Mouse (Mus musculus): ENCODE measurements around the gene Syt7. TPM values are rescaled to one million over a fixed set of nuclear protein-coding genes. Genes with fewer than 3 reads are reported as not detected.

Syt7 gene
- polyA plus RNA-seq, 1 experiment from 2014 or later, result 3.2 TPM

- H3K9ac ChIP-seq (ENCODE audit: low read length), result no peak overlapping the region
- H3K36me3 ChIP-seq (ENCODE audit: control insufficient read depth, insufficient read depth, low read length), result no peaks in the 10 kb centered on the region
- H3K9me3 ChIP-seq (ENCODE audit: control insufficient read depth, low read length), result no peaks in the 10 kb centered on the region
- H3K4me1 ChIP-seq (replicated peaks; ENCODE audit: control insufficient read depth, insufficient read depth, low read length), result peaks cover 5% of the 10 kb centered on the region; the same call in 1 of the 2 replicates
- no peak overlapping the region for H3K4me3 ChIP-seq (ENCODE audit: low read depth, low read length)
- 84% methylated on average over 10 of the region's 10 CpGs for WGBS
- DNase-seq (ENCODE audit: low spot score), result no peak
- no peaks in the 10 kb centered on the region for H3K27me3 ChIP-seq (ENCODE audit: control insufficient read depth, insufficient read depth, low read length)
- H3K4me2 ChIP-seq (ENCODE audit: low read depth, low read length, severe bottlenecking), result no peak overlapping the region
- H3K27ac ChIP-seq (ENCODE audit: low read depth, low read length), result no peak overlapping the region
- 0 out of 2 replicates have a peak, but pooled peaks have one; percentile 18 for ATAC-seq (replicated peaks; ENCODE audit: low FRiP score)
Observed at GRCm38 (mm10) chr19:10403593-10404380, 14.9 kb downstream of the Syt7 start.

GRCm38 (mm10) chr19:10404424-10404823, 15.5 kb downstream of the Syt7 start:
- H3K36me3 ChIP-seq (ENCODE audit: control insufficient read depth, insufficient read depth, low read length), result no peaks in the 10 kb centered on the region
- peaks cover 5% of the 10 kb centered on the region; the same call in 1 of the 2 replicates for H3K4me1 ChIP-seq (replicated peaks; ENCODE audit: control insufficient read depth, insufficient read depth, low read length)
- H3K4me3 ChIP-seq (ENCODE audit: low read depth, low read length), result no peak overlapping the region
- H3K27me3 ChIP-seq (ENCODE audit: control insufficient read depth, insufficient read depth, low read length), result no peaks in the 10 kb centered on the region
- H3K9ac ChIP-seq (ENCODE audit: low read length), result no peak overlapping the region
- no peak overlapping the region for H3K4me2 ChIP-seq (ENCODE audit: low read depth, low read length, severe bottlenecking)
- H3K27ac ChIP-seq (ENCODE audit: low read depth, low read length), result no peak overlapping the region
- ATAC-seq (replicated peaks; ENCODE audit: low FRiP score), result no peak
- WGBS, result 76% methylated on average over 10 of the region's 10 CpGs
- no peaks in the 10 kb centered on the region for H3K9me3 ChIP-seq (ENCODE audit: control insufficient read depth, low read length)
- DNase-seq (ENCODE audit: low spot score), result no peak

- ATAC-seq (replicated peaks; ENCODE audit: low FRiP score), result no peak
Observed at GRCm38 (mm10) chr19:10404911-10405310, 16.0 kb downstream of the Syt7 start.

GRCm38 (mm10) chr19:10413701-10414242, 24.9 kb downstream of the Syt7 start:
- DNase-seq (ENCODE audit: low spot score), result peak; percentile 93
- Histone ChIP-seq H3K4me1 (replicated peaks; ENCODE audit: control insufficient read depth, insufficient read depth, low read length) (peaks cover 13% of the 10 kb centered on the region; the same call in 1 of the 2 replicates), H3K4me3 (ENCODE audit: low read depth, low read length) (peak overlapping the region; percentile 23), H3K9ac (ENCODE audit: low read length) (peak overlapping the region; percentile 24; the same call in 1 of the 2 replicates), H3K9me3 (ENCODE audit: control insufficient read depth, low read length) (no peaks in the 10 kb centered on the region), H3K27ac (ENCODE audit: low read depth, low read length) (peak overlapping the region; percentile 70), H3K4me2 (ENCODE audit: low read depth, low read length, severe bottlenecking) (peak overlapping the region; percentile 47), H3K36me3 (ENCODE audit: control insufficient read depth, insufficient read depth, low read length) (no peaks in the 10 kb centered on the region), H3K27me3 (ENCODE audit: control insufficient read depth, insufficient read depth, low read length) (no peaks in the 10 kb centered on the region)
- peak; percentile 93 for ATAC-seq (replicated peaks; ENCODE audit: low FRiP score)
- WGBS, result under 1% methylated on average over 19 of the region's 19 CpGs

More at GRCm38 (mm10) chr19:10404911-10405310, 16.0 kb downstream of the Syt7 start:
- 61% methylated on average over 2 of the region's 2 CpGs for WGBS
- Histone ChIP-seq H3K27ac (ENCODE audit: low read depth, low read length) (no peak overlapping the region), H3K9me3 (ENCODE audit: control insufficient read depth, low read length) (no peaks in the 10 kb centered on the region), H3K27me3 (ENCODE audit: control insufficient read depth, insufficient read depth, low read length) (no peaks in the 10 kb centered on the region), H3K4me2 (ENCODE audit: low read depth, low read length, severe bottlenecking) (no peak overlapping the region), H3K4me3 (ENCODE audit: low read depth, low read length) (no peak overlapping the region), H3K9ac (ENCODE audit: low read length) (no peak overlapping the region), H3K36me3 (ENCODE audit: control insufficient read depth, insufficient read depth, low read length) (no peaks in the 10 kb centered on the region), H3K4me1 (replicated peaks; ENCODE audit: control insufficient read depth, insufficient read depth, low read length) (peaks cover 5% of the 10 kb centered on the region; the same call in 1 of the 2 replicates)
- no peak for DNase-seq (ENCODE audit: low spot score)

- peaks cover 13% of the 10 kb centered on the region; the same call in 1 of the 2 replicates for H3K4me1 ChIP-seq (replicated peaks; ENCODE audit: control insufficient read depth, insufficient read depth, low read length)
- no peak for DNase-seq (ENCODE audit: low spot score)
- no peak overlapping the region for H3K9ac ChIP-seq (ENCODE audit: low read length)
Observed at GRCm38 (mm10) chr19:10415508-10415907, 26.6 kb downstream of the Syt7 start.

GRCm38 (mm10) chr19:10416889-10417288, 28.0 kb downstream of the Syt7 start:
- peaks cover 13% of the 10 kb centered on the region; the same call in 1 of the 2 replicates for H3K4me1 ChIP-seq (replicated peaks; ENCODE audit: control insufficient read depth, insufficient read depth, low read length)
- WGBS, result 75% methylated on average over 8 of the region's 8 CpGs
- H3K36me3 ChIP-seq (ENCODE audit: control insufficient read depth, insufficient read depth, low read length), result no peaks in the 10 kb centered on the region
- no peak overlapping the region for H3K27ac ChIP-seq (ENCODE audit: low read depth, low read length)
- no peaks in the 10 kb centered on the region for H3K9me3 ChIP-seq (ENCODE audit: control insufficient read depth, low read length)
- ATAC-seq (replicated peaks; ENCODE audit: low FRiP score), result no peak
- no peak overlapping the region for H3K4me2 ChIP-seq (ENCODE audit: low read depth, low read length, severe bottlenecking)
- no peak overlapping the region for H3K4me3 ChIP-seq (ENCODE audit: low read depth, low read length)
- no peak overlapping the region for H3K9ac ChIP-seq (ENCODE audit: low read length)
- no peak for DNase-seq (ENCODE audit: low spot score)
- H3K27me3 ChIP-seq (ENCODE audit: control insufficient read depth, insufficient read depth, low read length), result no peaks in the 10 kb centered on the region

More at GRCm38 (mm10) chr19:10415508-10415907, 26.6 kb downstream of the Syt7 start:
- Histone ChIP-seq H3K27ac (ENCODE audit: low read depth, low read length) (no peak overlapping the region), H3K4me2 (ENCODE audit: low read depth, low read length, severe bottlenecking) (no peak overlapping the region), H3K4me3 (ENCODE audit: low read depth, low read length) (no peak overlapping the region), H3K9me3 (ENCODE audit: control insufficient read depth, low read length) (no peaks in the 10 kb centered on the region), H3K27me3 (ENCODE audit: control insufficient read depth, insufficient read depth, low read length) (no peaks in the 10 kb centered on the region), H3K36me3 (ENCODE audit: control insufficient read depth, insufficient read depth, low read length) (no peaks in the 10 kb centered on the region)
- 74% methylated on average over 5 of the region's 5 CpGs for WGBS
- ATAC-seq (replicated peaks; ENCODE audit: low FRiP score), result no peak

GRCm38 (mm10) chr19:10417436-10417835, 28.5 kb downstream of the Syt7 start:
- ATAC-seq (replicated peaks; ENCODE audit: low FRiP score) (no peak), DNase-seq (ENCODE audit: low spot score) (no peak)
- no peaks in the 10 kb centered on the region for H3K27me3 ChIP-seq (ENCODE audit: control insufficient read depth, insufficient read depth, low read length)
- WGBS, result 84% methylated on average over 12 of the region's 12 CpGs
- H3K4me1 ChIP-seq (replicated peaks; ENCODE audit: control insufficient read depth, insufficient read depth, low read length), result peaks cover 15% of the 10 kb centered on the region; the same call in 1 of the 2 replicates
- no peak overlapping the region for H3K4me2 ChIP-seq (ENCODE audit: low read depth, low read length, severe bottlenecking)
- H3K36me3 ChIP-seq (ENCODE audit: control insufficient read depth, insufficient read depth, low read length), result no peaks in the 10 kb centered on the region
- no peaks in the 10 kb centered on the region for H3K9me3 ChIP-seq (ENCODE audit: control insufficient read depth, low read length)
- H3K27ac ChIP-seq (ENCODE audit: low read depth, low read length), result no peak overlapping the region
- H3K9ac ChIP-seq (ENCODE audit: low read length), result no peak overlapping the region
- no peak overlapping the region for H3K4me3 ChIP-seq (ENCODE audit: low read depth, low read length)

GRCm38 (mm10) chr19:10421986-10422976, 33.4 kb downstream of the Syt7 start:
- H3K9ac ChIP-seq (ENCODE audit: low read length), result peak overlapping the region; percentile 50
- no peak overlapping the region for H3K27ac ChIP-seq (ENCODE audit: low read depth, low read length)
- DNase-seq (ENCODE audit: low spot score), result peak; percentile 68
- peak overlapping the region; percentile 64 for H3K4me2 ChIP-seq (ENCODE audit: low read depth, low read length, severe bottlenecking)
- H3K9me3 ChIP-seq (ENCODE audit: control insufficient read depth, low read length), result no peaks in the 10 kb centered on the region
- no peaks in the 10 kb centered on the region for H3K36me3 ChIP-seq (ENCODE audit: control insufficient read depth, insufficient read depth, low read length)
- peaks cover 13% of the 10 kb centered on the region; the same call in 1 of the 2 replicates for H3K4me1 ChIP-seq (replicated peaks; ENCODE audit: control insufficient read depth, insufficient read depth, low read length)
- H3K4me3 ChIP-seq (ENCODE audit: low read depth, low read length), result peak overlapping the region; percentile 21
- 0 out of 2 replicates have a peak, but pooled peaks cover 2% of the 10 kb centered on the region for H3K27me3 ChIP-seq (ENCODE audit: control insufficient read depth, insufficient read depth, low read length)
- peak; percentile 57 for ATAC-seq (replicated peaks; ENCODE audit: low FRiP score)
- WGBS, result 3% methylated on average over 53 of the region's 53 CpGs
